Mouse (Mus musculus): ENCODE results near the gene Gm5941. TPM values are rescaled to one million over a fixed set of nuclear protein-coding genes. Genes with fewer than 3 reads are reported as not detected.
"Not testable (repeated sequence)": the region's sequence is repeated elsewhere in the genome, so short reads cannot be mapped to it uniquely, and the experiment has no call there.

Gm5941 gene
- not detected in 2 replicates for polyA plus RNA-seq (2014; fragmentation: Nextera tagmentation; extraction: Ambion mirVana)

- not testable (repeated sequence) for H3K27me3 ChIP-seq (ENCODE audit: insufficient read depth, low read length); H3K9me3 ChIP-seq (ENCODE audit: low read depth, low read length); H3K36me3 ChIP-seq (ENCODE audit: insufficient read depth); H3K4me2 ChIP-seq; DNase-seq; H3K4me3 ChIP-seq (ENCODE audit: low read depth, low read length); H3K27ac ChIP-seq (ENCODE audit: low read depth); H3K4me1 ChIP-seq (ENCODE audit: insufficient read depth); H3K9ac ChIP-seq; ATAC-seq (ENCODE audit: insufficient read depth)
- 69% methylated on average over 4 of the region's 4 CpGs for WGBS
These were observed at the start of gene Gm5941 for GRCm38 (mm10) chrX:92489649-92490048. Gene Gm5941, plus strand, starts transcription at chrX:92489949.

- no peak for ATAC-seq (ENCODE audit: insufficient read depth)
- Histone ChIP-seq H3K27ac (ENCODE audit: low read depth) (no peak overlapping the region), H3K36me3 (ENCODE audit: insufficient read depth) (no peaks in the 10 kb centered on the region), H3K9me3 (ENCODE audit: low read depth, low read length) (no peaks in the 10 kb centered on the region), H3K9ac (no peak overlapping the region), H3K4me1 (ENCODE audit: insufficient read depth) (no peaks in the 10 kb centered on the region), H3K27me3 (ENCODE audit: insufficient read depth, low read length) (no peaks in the 10 kb centered on the region), H3K4me2 (no peak overlapping the region), H3K4me3 (ENCODE audit: low read depth, low read length) (no peak overlapping the region)
- DNase-seq = peak; percentile 57
- 27% methylated on average over 3 of the region's 3 CpGs for WGBS
- no peak for TF ChIP-seq CTCF (IDR thresholded peaks at IDR 0.05; ENCODE audit: low read depth)
These were observed 29.3 kb upstream of the Gm5941 start for GRCm38 (mm10) chrX:92460496-92460895.

- 49% methylated on average over 4 of the region's 4 CpGs for WGBS
- Histone ChIP-seq H3K9me3 (ENCODE audit: low read depth, low read length) (no peaks in the 10 kb centered on the region), H3K27ac (ENCODE audit: low read depth) (no peak overlapping the region), H3K36me3 (ENCODE audit: insufficient read depth) (no peaks in the 10 kb centered on the region), H3K4me2 (no peak overlapping the region), H3K4me1 (ENCODE audit: insufficient read depth) (no peaks in the 10 kb centered on the region), H3K9ac (no peak overlapping the region), H3K27me3 (ENCODE audit: insufficient read depth, low read length) (no peaks in the 10 kb centered on the region), H3K4me3 (ENCODE audit: low read depth, low read length) (no peak overlapping the region)
- no peak for DNase-seq
- no peak for TF ChIP-seq CTCF (IDR thresholded peaks at IDR 0.05; ENCODE audit: low read depth)
- no peak for ATAC-seq (ENCODE audit: insufficient read depth)
These were observed 25.0 kb upstream of the Gm5941 start for GRCm38 (mm10) chrX:92464773-92465172.

GRCm38 (mm10) chrX:92498254-92498653 is 8.5 kb downstream of the Gm5941 start:
- no peak for ATAC-seq (ENCODE audit: insufficient read depth)
- 37% methylated on average over 1 of the region's 1 CpGs for whole genome bisulfite sequencing

GRCm38 (mm10) chrX:92527826-92528225 is 38.1 kb downstream of the Gm5941 start:
- H3K27ac ChIP-seq (ENCODE audit: low read depth) = no peak overlapping the region
- H3K27me3 ChIP-seq (ENCODE audit: insufficient read depth, low read length) = no peaks in the 10 kb centered on the region
- no peak overlapping the region for H3K4me3 ChIP-seq (ENCODE audit: low read depth, low read length)
- no peaks in the 10 kb centered on the region for H3K36me3 ChIP-seq (ENCODE audit: insufficient read depth)
- H3K9ac ChIP-seq = no peak overlapping the region
- no peak for TF ChIP-seq CTCF (IDR thresholded peaks at IDR 0.05; ENCODE audit: low read depth)
- H3K4me2 ChIP-seq = no peak overlapping the region
- DNase-seq = peak; percentile 26
- 62% methylated on average over 1 of the region's 1 CpGs for WGBS
- ATAC-seq (ENCODE audit: insufficient read depth) = peak; percentile 63; the same call in 1 of the 2 replicates
- no peaks in the 10 kb centered on the region for H3K9me3 ChIP-seq (ENCODE audit: low read depth, low read length)
- no peaks in the 10 kb centered on the region for H3K4me1 ChIP-seq (ENCODE audit: insufficient read depth)

More at GRCm38 (mm10) chrX:92498254-92498653, 8.5 kb downstream of the Gm5941 start:
- Histone ChIP-seq H3K9me3 (ENCODE audit: low read depth, low read length) (no peaks in the 10 kb centered on the region), H3K4me3 (ENCODE audit: low read depth, low read length) (no peak overlapping the region), H3K27ac (ENCODE audit: low read depth) (no peak overlapping the region), H3K27me3 (ENCODE audit: insufficient read depth, low read length) (no peaks in the 10 kb centered on the region), H3K4me2 (no peak overlapping the region), H3K9ac (no peak overlapping the region), H3K4me1 (ENCODE audit: insufficient read depth) (no peaks in the 10 kb centered on the region), H3K36me3 (ENCODE audit: insufficient read depth) (no peaks in the 10 kb centered on the region)
- TF ChIP-seq CTCF (IDR thresholded peaks at IDR 0.05; ENCODE audit: low read depth) = no peak
- DNase-seq = no peak

Other genes with a start within 250 kb of the Gm5941 start
- gene Mageb18, start 109.6 kb downstream of the Gm5941 start, polyA plus RNA-seq (2014; fragmentation: Nextera tagmentation; extraction: Ambion mirVana) = not detected in 2 replicates